Mouse (Mus musculus) macrophage (primary cell): ENCODE measurements around the gene Dock7. TPM values are rescaled to one million over a fixed set of nuclear protein-coding genes. Genes with fewer than 3 reads are reported as not detected.
A peak's percentile ranks its signal among the peaks of the same experiment; 100 is the strongest.

Experiments
- H3K27ac ChIP-seq: fragments of 350-480 bp; formaldehyde crosslinking; 2 replicates; pipeline ENCODE4 v1.9.0; 2021
- H3K36me3 ChIP-seq: fragments of 350-480 bp; formaldehyde crosslinking; 2 replicates; pipeline ENCODE4 v1.9.0; 2021; ENCODE audit errors: inconsistent target
- H3K4me3 ChIP-seq: fragments of 350-480 bp; formaldehyde crosslinking; 2 replicates; pipeline ENCODE4 v1.9.0; 2021; ENCODE audit errors: inconsistent target
- H3K79me2 ChIP-seq: fragments of 350-480 bp; formaldehyde crosslinking; 2 replicates; pipeline ENCODE4 v1.9.0; 2021; ENCODE audit errors: inconsistent target
- WGBS: methylation state at CpG from one replicate; pipeline ENCODE4 v1.1.7; 2026; ENCODE audit warnings: inconsistent platforms; ENCODE audit not compliant: missing documents; 5-methylcytosine and 5-hydroxymethylcytosine counted together
- polyA plus RNA-seq: library from polyadenylated mRNA; stranded (reverse); fragments of 250-400 nt; gene quantifications from 3 replicates; pipeline ENCODE4 v1.2.4, GENCODE M21; 2018; ENCODE audit warnings: inconsistent platforms

The Dock7 gene
- polyA plus RNA-seq, 1 experiment from 2014 or later, result 56.3 TPM

DNA sequence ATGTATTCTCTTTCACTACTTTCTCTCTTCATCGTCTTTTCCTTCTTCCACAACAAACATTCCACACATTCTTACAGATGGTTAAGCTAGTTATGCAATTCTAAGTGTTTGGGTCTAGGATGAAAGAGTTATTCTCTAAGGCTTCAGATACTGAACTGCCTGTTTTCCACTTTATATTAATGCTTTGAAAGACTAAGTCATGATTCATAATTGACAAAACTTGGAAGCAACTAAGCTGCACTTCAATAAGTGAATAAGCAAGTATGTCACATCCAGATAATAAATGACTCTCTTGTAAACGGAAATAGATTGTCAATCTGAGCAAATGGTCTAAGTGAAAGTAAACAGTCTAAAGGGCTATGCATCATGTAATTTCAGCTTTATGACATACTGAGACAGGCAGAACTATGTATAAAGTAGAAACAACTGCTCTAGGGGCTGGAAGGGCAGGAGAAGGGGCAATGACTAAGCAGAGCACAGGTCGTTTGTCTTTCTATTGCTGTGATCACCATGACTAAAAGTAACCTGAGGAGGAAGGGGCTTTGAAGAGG lies 29.5 kb downstream of the Dock7 start:
- Histone ChIP-seq H3K4me3 (no peak overlapping the region), H3K36me3 (no peaks in the 10 kb centered on the region), H3K79me2 (peaks cover 8% of the 10 kb centered on the region; the same call in 1 of the 2 replicates), H3K27ac (no peak overlapping the region)
- 71% methylated on average over 3 of the region's 3 CpGs for WGBS

DNA sequence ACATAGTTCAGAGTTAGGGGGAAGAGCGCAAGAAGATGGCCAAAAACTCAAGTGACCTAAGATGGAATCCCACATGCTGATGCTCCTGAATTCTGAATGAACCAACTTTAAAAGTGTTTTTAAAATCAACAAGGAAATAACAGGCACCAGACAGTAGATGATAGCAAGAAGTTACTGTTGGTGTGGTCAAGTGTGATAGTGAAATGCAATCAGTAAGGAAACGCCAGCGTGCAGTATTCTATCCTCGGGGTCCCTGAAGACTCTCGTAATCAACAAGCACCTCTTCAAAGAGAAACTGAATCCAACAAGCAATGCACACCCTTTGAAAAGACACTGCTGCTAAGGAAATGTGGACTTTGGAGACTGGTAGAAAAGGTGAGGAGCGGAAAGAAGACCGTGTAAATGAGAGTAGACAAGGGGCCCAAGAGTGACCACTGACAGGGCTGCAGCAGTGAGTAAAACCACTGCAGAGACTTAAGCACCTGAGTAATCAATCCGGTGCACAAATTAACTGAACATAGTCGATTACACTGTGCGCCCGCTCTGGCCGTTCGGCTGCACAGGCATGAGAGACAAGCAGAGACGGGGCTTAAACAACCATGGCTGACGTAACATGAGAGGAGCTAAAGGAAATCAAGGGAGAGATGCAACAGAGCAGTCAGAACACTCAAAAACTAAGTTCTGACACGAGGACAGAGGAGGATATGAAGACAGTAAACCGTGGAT lies 32.8 kb downstream of the Dock7 start:
- WGBS, result 95% methylated on average over 17 of the region's 17 CpGs
- H3K4me3 ChIP-seq, result no peak overlapping the region
- no peaks in the 10 kb centered on the region; the same call in 1 of the 2 replicates for H3K79me2 ChIP-seq
- no peak overlapping the region for H3K27ac ChIP-seq
- no peaks in the 10 kb centered on the region for H3K36me3 ChIP-seq

DNA sequence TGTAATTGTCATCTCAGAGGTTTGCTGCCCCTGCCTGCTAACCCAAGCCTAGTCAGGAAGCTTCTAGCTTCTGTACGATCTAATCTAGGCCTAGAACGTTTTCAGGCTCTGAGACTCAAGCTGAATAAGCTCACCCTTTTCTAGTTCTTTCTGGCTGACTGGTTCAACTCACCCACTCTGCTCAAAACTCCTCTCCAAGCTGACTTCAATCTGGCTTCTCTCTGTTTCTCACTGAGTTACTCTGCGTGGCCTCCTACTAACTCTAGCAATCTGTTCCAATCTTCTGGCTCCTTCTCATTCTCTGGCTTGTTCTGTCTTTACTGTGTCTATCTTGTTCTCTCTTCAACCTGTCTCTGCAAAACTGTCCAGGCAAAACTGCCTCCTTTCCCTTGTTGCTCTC lies 36.9 kb downstream of the Dock7 start:
- Histone ChIP-seq H3K4me3 (no peak overlapping the region), H3K79me2 (no peaks in the 10 kb centered on the region), H3K27ac (no peak overlapping the region), H3K36me3 (0 out of 2 replicates have a peak, but pooled peaks cover 4% of the 10 kb centered on the region)
- WGBS, result 98% methylated on average over 3 of the region's 3 CpGs

DNA sequence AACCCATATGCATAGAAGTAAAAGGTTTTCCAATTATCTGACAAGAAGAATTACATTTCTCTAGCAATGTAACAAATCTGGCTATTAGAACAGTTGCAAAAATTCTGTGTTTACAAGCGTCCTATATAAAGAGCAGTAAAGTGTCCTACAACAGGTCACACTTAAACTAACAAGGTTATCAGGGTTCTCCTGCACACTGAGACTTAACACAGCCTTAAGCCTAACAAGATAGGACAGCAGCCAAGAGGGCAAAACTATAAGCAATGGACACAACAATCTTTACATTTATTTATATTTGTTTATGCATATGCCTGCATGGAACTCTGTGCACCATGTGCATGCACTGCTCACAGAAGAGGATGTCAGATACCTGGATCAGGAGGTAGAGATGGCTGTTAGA lies 39.5 kb downstream of the Dock7 start:
- H3K36me3 ChIP-seq, result 0 out of 2 replicates have a peak, but pooled peaks cover 8% of the 10 kb centered on the region
- no peaks in the 10 kb centered on the region for H3K79me2 ChIP-seq
- WGBS, result 100% methylated on average over 1 of the region's 1 CpGs
- no peak overlapping the region for H3K4me3 ChIP-seq
- no peak overlapping the region for H3K27ac ChIP-seq

GRCm38 (mm10) chr4:99078005-99078404 lies 42.7 kb downstream of the Dock7 start:
- Histone ChIP-seq H3K27ac (no peak overlapping the region), H3K79me2 (no peaks in the 10 kb centered on the region), H3K4me3 (no peak overlapping the region), H3K36me3 (peaks cover 15% of the 10 kb centered on the region; the same call in 1 of the 2 replicates)
- 63% methylated on average over 3 of the region's 3 CpGs for WGBS

DNA sequence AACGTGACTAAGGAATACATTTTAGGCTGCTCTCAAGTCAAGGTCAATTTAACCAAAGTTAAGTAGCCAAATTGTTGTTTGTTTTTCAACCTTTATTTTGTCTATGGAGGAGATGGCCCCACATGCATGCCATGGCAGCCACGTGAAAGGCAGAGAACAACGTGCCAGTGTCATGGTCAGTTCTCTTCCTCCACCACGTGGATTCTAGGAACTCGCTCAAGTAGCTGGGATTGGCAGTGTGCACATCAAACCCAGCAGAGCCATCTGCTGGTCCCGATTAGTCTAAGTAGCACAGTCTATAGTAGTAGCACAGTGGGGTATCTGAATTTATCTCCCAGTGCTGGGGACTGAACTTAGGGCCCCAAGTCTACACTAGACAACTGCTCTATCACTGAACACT lies 51.9 kb downstream of the Dock7 start:
- H3K36me3 ChIP-seq, result peaks cover 25% of the 10 kb centered on the region; the same call in 1 of the 2 replicates
- H3K27ac ChIP-seq, result no peak overlapping the region
- 88% methylated on average over 6 of the region's 6 CpGs for WGBS
- H3K4me3 ChIP-seq, result no peak overlapping the region
- H3K79me2 ChIP-seq, result no peaks in the 10 kb centered on the region

DNA sequence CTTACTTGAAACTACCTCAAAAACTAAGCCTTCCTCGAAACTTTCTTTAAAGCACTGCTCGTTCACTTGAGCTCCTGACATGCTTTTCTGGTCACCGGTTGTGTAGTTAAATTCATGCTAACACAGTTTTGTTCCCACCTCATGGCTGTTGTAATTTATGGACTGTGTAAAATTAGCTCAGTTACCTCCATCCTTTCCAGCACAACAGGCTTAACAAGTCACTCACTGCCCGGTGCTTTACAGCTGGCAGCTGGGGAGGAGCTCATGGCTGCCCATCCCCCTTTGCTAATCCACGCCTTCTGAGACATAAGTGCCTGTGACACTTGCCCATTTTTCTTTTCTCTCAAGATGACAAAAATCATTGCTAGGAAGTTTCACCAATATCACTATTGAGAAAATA lies 56.2 kb downstream of the Dock7 start:
- Histone ChIP-seq H3K36me3 (peaks cover 8% of the 10 kb centered on the region; the same call in 1 of the 2 replicates), H3K79me2 (no peaks in the 10 kb centered on the region), H3K4me3 (no peak overlapping the region), H3K27ac (no peak overlapping the region)
- 89% methylated on average over 5 of the region's 5 CpGs for WGBS

- Histone ChIP-seq H3K27ac (no peak overlapping the region), H3K4me3 (no peak overlapping the region), H3K79me2 (no peaks in the 10 kb centered on the region), H3K36me3 (no peaks in the 10 kb centered on the region)
- WGBS, result 96% methylated on average over 2 of the region's 2 CpGs
These were observed 72.1 kb downstream of the Dock7 start for GRCm38 (mm10) chr4:99048581-99048980.

DNA sequence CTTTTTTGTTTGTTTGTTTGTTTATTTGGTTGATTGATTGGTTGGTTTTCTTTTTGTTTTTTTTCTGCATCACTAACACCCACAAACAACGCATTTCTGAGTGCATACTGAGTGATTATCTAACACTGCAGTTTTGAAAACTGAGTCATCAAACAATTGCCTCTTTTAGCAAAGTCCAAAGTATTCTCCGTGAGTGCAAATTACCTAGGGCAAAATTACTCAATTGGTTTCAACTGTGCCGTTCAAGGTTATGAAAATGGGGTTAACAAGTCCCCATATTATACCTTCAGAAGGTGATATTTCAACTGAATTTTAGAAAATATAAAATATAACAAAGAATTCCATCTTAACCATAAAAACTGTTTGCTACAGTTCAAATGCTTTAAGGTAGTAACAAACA lies 74.2 kb downstream of the Dock7 start:
- WGBS, result 94% methylated on average over 3 of the region's 3 CpGs
- no peaks in the 10 kb centered on the region for H3K79me2 ChIP-seq
- no peak overlapping the region for H3K27ac ChIP-seq
- H3K4me3 ChIP-seq, result no peak overlapping the region
- H3K36me3 ChIP-seq, result peaks cover 10% of the 10 kb centered on the region; the same call in 1 of the 2 replicates

DNA sequence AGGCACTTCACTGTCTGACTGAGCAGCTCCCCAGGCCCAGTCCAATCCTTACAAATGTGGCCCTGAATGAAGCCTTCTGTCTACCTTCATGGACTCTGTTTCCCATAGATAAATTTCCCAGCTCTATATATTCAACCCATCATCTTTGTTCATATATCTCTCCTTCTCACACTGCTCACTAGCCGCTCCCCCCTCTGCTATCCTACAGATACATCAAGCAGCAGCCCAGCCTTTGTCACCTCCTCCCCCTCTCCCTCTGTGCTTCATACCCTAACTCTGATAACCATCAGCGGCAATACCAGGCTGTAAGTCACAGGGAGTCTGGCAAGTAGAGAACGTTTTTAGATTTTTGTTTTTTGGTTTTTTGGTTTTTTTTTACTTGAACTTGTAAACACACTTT lies 75.9 kb downstream of the Dock7 start:
- H3K36me3 ChIP-seq, result peaks cover 10% of the 10 kb centered on the region; the same call in 1 of the 2 replicates
- 100% methylated on average over 3 of the region's 3 CpGs for WGBS
- H3K27ac ChIP-seq, result no peak overlapping the region
- H3K79me2 ChIP-seq, result no peaks in the 10 kb centered on the region
- H3K4me3 ChIP-seq, result no peak overlapping the region

GRCm38 (mm10) chr4:99032921-99033320 lies 87.8 kb downstream of the Dock7 start:
- no peaks in the 10 kb centered on the region for H3K79me2 ChIP-seq
- H3K36me3 ChIP-seq, result no peaks in the 10 kb centered on the region
- H3K4me3 ChIP-seq, result peak overlapping the region; percentile 31
- WGBS, result 0% methylated on average over 4 of the region's 4 CpGs
- peak overlapping the region; percentile 44 for H3K27ac ChIP-seq

GRCm38 (mm10) chr4:99030686-99031085 lies 90.0 kb downstream of the Dock7 start, which contains the start of gene Angptl3:
Gene Angptl3 (plus strand): TSS chr4:99030954.
- Histone ChIP-seq H3K36me3 (no peaks in the 10 kb centered on the region), H3K79me2 (no peaks in the 10 kb centered on the region), H3K4me3 (no peak within 1 kb of the TSS), H3K27ac (no peak within 1 kb of the TSS)
- 90% methylated on average over 2 of the region's 2 CpGs for WGBS

- no peaks in the 10 kb centered on the region for H3K79me2 ChIP-seq
- WGBS, result 69% methylated on average over 5 of the region's 5 CpGs
- no peaks in the 10 kb centered on the region for H3K36me3 ChIP-seq
- no peak overlapping the region for H3K4me3 ChIP-seq
- H3K27ac ChIP-seq, result no peak overlapping the region
These were observed 92.3 kb downstream of the Dock7 start for GRCm38 (mm10) chr4:99028377-99028776.

DNA sequence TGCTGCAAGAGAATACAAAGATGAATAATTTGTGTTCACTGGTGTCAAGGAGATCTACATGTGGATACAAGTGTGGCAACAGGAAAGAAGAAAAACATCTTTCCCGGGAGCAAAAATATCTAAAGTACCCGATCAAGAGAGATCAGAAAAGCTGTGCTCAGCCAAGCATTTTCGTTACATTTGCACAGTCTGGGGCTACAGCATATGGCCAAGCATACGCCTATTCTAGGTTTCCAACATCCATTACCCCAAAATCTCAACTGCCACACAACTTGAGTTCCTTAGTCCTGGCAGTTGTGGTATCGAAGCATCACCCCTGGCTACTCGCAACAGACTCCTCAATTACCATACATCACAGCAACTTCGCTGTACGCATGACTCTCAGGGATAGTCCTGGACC lies 98.5 kb downstream of the Dock7 start:
- H3K36me3 ChIP-seq, result 0 out of 2 replicates have a peak, but pooled peaks cover 3% of the 10 kb centered on the region
- no peak overlapping the region for H3K27ac ChIP-seq
- H3K79me2 ChIP-seq, result no peaks in the 10 kb centered on the region
- WGBS, result 99% methylated on average over 7 of the region's 8 CpGs
- no peak overlapping the region for H3K4me3 ChIP-seq

DNA sequence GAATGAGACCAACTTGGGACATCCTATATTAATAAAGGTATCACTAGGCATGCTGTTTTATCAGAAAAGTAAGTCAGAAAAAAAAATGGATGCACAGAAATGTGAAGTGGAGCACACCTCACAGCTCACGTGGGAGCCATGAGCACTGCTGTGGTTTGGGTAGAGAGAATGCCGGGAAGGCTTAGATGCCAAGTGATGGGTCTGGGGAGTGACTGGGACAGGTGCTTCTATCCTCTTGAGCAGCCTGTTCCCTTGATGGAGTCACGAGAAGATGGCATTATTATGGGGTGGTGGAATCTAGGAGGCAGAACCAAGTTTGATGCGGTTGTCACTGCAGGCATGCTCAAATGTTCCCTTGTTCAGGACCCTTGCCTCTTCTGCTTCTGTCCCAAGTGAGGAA lies 109.7 kb downstream of the Dock7 start:
- 90% methylated on average over 4 of the region's 4 CpGs for WGBS
- H3K36me3 ChIP-seq, result peaks cover 4% of the 10 kb centered on the region; the same call in 1 of the 2 replicates
- no peak overlapping the region for H3K27ac ChIP-seq
- no peaks in the 10 kb centered on the region for H3K79me2 ChIP-seq
- no peak overlapping the region for H3K4me3 ChIP-seq
